ENCODE assay signal across 23 mouse cellular contexts in the genomic region with DNA sequence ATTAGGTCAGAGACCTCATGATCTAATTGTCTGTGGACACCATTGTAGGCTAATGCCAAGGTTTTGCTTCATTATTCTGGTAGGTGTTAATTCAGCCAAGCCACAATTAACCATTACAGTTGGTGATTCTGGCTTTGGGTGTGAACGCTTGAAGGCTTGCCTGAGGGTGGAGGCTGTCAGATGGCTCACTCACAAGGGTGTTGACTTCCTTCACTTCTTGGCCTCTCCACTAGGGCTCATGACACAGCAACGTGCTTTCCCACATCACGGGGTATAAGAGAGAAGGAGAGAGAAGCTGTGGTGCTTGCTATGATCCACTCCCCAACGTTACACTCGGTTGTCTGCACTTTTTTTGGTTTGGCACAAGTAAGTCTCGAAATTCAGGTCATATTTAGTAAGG. TPM values are rescaled to one million over a fixed set of nuclear protein-coding genes. Genes with fewer than 3 reads are reported as not detected.
DNase-seq lines count a peak whose midpoint lies in the region; ATAC-seq and TF ChIP-seq lines count a peak whose summit lies in the region.
"Had no signal": no experiment of that assay in that cellular context is flagged by ENCODE, and none has a peak within 500 bp of the region (broad histone marks: within the 10 kb centered on the region; RNA-seq: fewer than 3 reads in every experiment).

No protein-coding gene starts in this region.

- TF ChIP-seq CTCF in lung, adult 2 months (IDR thresholded peaks at IDR 0.05; ENCODE audit: insufficient read depth, low read length): 0 out of 2 replicates have a peak, but pooled peaks have one; percentile 7

- peak; percentile 3 for DNase-seq in CD4-positive, CD25-positive, alpha-beta regulatory T cell, adult 2 months (ENCODE audit: low read depth, low spot score)
- no peak for DNase-seq in lung, adult 2 months
- no peak for DNase-seq in lung, postnatal 4 days
- DNase-seq in NIH3T3 (ENCODE audit: low read depth): peak; percentile 9
- no peak for DNase-seq in c-Kit-positive CD71-positive TER-119-positive erythroid progenitor cells, embryonic 14.5 days (ENCODE audit: low spot score)
- no peak for DNase-seq in cerebellum, adult 11-12 months
- DNase-seq: adrenal gland, adult 2 months; adrenal gland, postnatal 25 days; cerebellum, adult 8-10 months; cerebellum, postnatal 14 days; embryo, embryonic 11 days; gastrocnemius, postnatal 10 days; heart, postnatal 36 days had no signal

- ATAC-seq in CD4-positive, CD25-positive, alpha-beta regulatory T cell, adult 4 months: no peak
- ATAC-seq in monocyte, adult 5-6 weeks (replicated peaks; ENCODE audit: insufficient number of reproducible peaks, low FRiP score, low TSS enrichment, poor library complexity, severe bottlenecking): peak; percentile 56; the same call in 1 of the 2 replicates
- ATAC-seq: forebrain, embryonic 16.5 days; hindbrain, embryonic 16.5 days; inflammation-experienced regulatory T-cells, adult 6 months had no signal

- no peaks in the 10 kb centered on the region for H3K4me1 ChIP-seq in lung, adult 2 months (ENCODE audit: control insufficient read depth, insufficient read depth, low read length)
- H3K4me1 ChIP-seq: embryonic facial prominence, embryonic 15.5 days; forebrain, embryonic 10.5 days; heart, embryonic 12.5 days; hindbrain, embryonic 12.5 days had no signal

- no peak for TF ChIP-seq POLR2A in lung, adult 2 months (IDR thresholded peaks at IDR 0.05; ENCODE audit: borderline replicate concordance, extremely low read depth, low read depth, low read length)

- H3K4me3 ChIP-seq in lung, adult 2 months (replicated peaks; ENCODE audit: extremely low read depth, low read depth, low read length): no peak overlapping the region
- H3K4me3 ChIP-seq: embryonic facial prominence, embryonic 15.5 days; erythroblast, embryonic 14.5 days; forebrain, embryonic 10.5 days; heart, embryonic 12.5 days; hindbrain, embryonic 12.5 days had no signal

- 74% methylated on average over 6 of the region's 6 CpGs for WGBS in lung, adult 2 months

RNA-seq across cellular contexts. Expression of a gene that starts 35.5 kb away (rescaled TPM):
- polyA plus RNA-seq in CD4-positive, CD25-positive, alpha-beta regulatory T cell, adult 4 months (2017; shearing (Covaris generic)): 10 to 100 TPM in 1 of 2 experiments, 1 to 10 TPM in 1; 8.1 to 10.0 TPM
- polyA plus RNA-seq in lung, adult 2 months (2012; rRNA removed): 76.7 and 85.2 TPM in 2 replicates
- total RNA-seq in monocyte, adult 5-6 weeks (2017): 113 to 194 TPM (median 152 TPM) in 3 replicates

Comparison
In these comparisons a context has a peak if more than half of its experiments do, and no peak if none do; other contexts are left out.
1. DNase-seq: peak in CD4-positive, CD25-positive, alpha-beta regulatory T cell, adult 2 months (single experiment) and NIH3T3 (single experiment); none in lung, adult 2 months (single experiment), lung, postnatal 4 days (0 of 2), c-Kit-positive CD71-positive TER-119-positive erythroid progenitor cells, embryonic 14.5 days (single experiment) and cerebellum, adult 11-12 months (single experiment).